Mouse (Mus musculus) stomach, postnatal 0 days (tissue): Measurements from ENCODE around the gene Hsd3b7.

Source experiments
- CTCF ChIP-seq: IDR thresholded peaks from 2 replicates; pipeline ENCODE4 v1.5.1; 2016; ENCODE audit warnings: antibody characterized with exemption, low read depth, mild to moderate bottlenecking, moderate library complexity
- EP300 ChIP-seq: optimal IDR thresholded peaks from 2 replicates; pipeline ENCODE3; 2016; ENCODE audit warnings: antibody characterized with exemption

DNA sequence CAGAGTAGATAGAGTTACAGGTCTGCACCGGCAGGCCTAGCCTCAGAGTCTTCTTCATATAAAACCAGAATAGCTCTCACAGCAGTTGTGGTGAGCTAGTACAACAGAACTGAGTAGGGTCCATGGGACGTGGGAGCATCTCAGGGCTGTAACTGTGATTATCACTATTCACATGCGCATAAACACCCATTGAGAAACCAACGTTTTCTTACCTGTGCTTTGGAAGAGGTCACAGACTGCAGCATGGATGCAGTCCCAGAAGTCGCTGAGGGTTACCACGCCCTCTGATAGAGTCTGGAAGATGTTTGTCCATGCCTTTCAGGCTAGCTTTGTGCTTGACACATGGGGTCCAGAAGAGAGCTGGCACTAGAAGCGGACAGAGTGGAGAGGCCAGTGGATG is 46.7 kb upstream of the Hsd3b7 start:
- TF ChIP-seq CTCF (no peak), EP300 (no peak)
